Mouse (Mus musculus): ENCODE data around the gene Rnf220.

Gene Rnf220

DNA sequence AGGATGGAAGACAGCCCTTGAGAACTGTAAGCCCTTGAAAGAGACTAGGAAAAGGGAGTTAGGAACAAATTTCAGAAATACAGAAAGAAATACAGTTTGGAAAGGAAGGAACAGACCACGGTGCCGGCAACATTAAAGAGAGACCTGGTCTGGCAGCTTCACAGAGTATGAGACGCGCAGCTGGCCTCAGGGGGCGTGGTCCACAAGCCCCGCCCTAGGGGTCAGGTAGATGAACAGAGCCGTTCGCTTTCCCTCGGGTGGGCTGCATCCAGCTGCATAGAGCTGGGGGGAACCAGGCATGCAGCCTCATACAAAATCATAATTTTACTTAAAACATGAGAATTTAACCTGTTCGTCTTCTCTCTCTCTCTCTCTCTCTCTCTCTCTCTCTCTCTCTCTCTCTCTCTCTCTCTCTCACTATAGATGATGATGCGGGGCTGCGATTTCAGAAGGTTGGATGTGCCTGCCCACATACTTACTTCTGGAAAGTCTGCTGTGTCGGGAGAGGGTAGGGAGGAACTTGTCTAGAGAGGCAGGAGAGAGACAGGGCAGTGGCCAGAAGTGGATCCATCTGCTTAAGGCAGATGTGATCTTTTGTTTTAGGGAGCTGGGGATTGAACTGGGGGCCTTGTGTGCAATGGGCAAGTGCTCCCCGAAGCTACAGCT is 59.7 kb downstream of the Rnf220 start:
- DNase-seq (ENCODE audit: low spot score), result no peak

DNA sequence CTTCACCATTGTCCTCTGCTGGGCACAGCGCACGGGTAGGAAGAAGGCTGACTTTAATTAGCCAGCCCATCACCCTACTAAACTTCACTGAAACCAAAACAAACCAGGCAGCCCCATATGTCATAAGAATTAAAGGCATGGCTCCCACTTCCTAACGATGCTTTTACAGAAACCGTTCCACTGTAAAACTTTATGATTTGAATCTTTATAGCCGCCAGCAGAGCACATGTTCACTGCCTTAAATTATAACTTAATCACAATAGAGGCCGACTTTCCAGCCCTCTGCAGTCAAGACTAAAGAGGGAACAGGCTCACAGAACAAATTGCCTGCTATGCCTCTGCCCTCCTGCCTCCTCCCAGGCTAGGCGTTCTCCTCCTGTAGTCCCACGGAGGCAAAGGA is 62.5 kb downstream of the Rnf220 start:
- no peak for DNase-seq (ENCODE audit: low spot score)

- DNase-seq (ENCODE audit: low spot score), result no peak
These were observed 67.2 kb downstream of the Rnf220 start for GRCm38 (mm10) chr4:117429604-117430003.

- no peak for DNase-seq (ENCODE audit: low spot score)
These were observed 69.3 kb downstream of the Rnf220 start for GRCm38 (mm10) chr4:117427540-117427939.

DNA sequence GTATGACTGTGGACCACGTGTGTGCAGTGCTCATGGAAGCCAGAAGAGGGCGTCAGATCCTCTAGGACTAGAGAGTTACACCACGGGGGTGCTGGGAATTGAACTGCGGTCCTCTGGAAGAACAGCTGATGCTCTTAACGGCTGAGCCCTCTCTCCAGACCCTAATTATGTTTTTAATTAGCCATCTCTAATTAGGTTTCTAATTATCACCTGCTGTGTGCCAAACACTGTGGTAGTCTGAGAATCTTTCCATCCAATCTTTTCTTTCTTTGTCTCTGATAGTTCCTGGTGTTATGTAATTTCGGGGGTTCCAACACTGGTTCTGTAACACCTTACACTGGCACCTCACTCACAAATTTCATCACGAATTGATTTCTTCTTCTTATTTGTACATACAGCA is 75.8 kb downstream of the Rnf220 start:
- DNase-seq (ENCODE audit: low spot score), result no peak

GRCm38 (mm10) chr4:117416827-117417226 is 80.0 kb downstream of the Rnf220 start:
- DNase-seq (ENCODE audit: low spot score), result no peak

DNA sequence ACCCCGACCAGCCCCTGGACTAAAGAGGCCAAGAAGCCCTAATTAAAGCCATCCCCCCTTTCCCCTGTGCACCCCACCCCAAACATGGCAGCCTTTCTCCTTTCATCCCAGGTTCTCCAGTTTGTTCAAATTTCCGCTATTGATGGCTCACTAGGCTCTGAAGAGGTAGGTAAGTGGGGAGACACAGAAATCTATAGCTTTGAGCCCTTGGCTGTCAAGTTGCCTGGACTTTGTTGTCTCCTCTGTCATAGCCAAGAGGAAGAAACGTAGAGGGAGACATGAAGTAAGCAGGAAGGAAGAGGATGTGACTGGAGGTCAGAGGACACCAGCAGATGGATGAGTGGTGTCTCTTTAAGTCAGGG is 86.8 kb downstream of the Rnf220 start:
- no peak for DNase-seq (ENCODE audit: low spot score)

DNA sequence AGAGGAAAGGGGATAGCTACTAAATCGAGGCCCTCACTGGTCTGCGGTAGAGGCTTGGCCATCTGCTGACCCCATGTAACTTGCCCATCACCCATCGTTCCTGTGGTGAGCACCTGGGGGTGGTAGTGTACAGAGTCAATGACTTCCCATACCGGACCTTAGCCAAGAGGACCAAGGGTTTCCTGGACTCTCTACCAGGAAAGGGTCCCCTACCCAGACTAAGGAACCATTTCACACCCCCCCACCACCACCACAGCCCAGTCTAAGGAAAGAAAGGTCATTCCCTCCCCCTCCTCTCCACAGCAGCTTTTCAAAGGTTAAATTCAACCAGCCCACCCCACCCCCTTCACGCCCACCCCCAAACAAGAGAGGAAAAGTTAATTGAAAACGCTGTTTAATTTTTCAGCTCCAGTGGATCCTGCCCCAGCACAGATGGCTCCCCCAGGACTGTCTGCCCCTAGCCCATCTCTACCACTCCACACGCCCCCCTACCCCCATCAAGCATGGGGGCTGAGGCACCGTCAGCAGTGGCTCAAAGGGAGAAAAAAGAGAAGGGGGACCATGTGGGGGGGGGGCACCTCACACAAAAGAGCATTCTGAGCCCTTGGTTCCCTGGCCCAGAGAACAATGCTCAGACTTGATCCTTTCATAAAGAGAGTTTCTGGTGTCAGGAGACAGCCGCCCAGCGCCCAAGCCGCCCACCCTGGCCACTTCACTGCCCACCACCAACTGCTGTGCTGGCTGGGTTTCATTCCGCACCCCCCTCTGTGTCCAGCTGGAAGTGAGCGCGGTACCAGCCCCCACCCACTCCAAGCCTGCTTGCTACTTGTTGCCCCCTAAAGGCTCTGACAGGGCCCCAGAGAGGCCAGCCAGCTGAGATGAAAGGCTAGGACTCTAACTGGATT is 87.5 kb downstream of the Rnf220 start:
- no peak for DNase-seq (ENCODE audit: low spot score)

DNA sequence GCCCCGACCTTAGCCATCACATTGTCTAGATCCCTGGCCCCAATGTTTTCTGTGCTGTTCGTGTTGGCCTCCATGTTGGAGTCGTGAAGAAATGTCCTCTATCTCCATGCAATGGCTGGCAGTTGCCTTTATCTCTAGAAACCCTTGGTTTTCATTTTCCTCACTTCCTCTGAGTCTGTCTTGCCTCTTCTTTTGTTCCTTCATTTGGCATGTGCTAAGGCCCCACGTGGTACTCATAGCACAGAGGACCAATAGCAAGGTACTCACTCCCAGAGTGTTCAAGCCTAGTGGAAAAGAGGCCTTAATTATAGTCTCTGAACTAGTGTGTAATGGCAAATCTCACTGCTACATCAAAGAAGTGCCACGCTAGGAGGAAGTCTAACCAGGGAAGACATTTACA is 88.9 kb downstream of the Rnf220 start:
- DNase-seq (ENCODE audit: low spot score), result no peak

- no peak for DNase-seq (ENCODE audit: low spot score)
These were observed 90.9 kb downstream of the Rnf220 start for GRCm38 (mm10) chr4:117405999-117406398.

GRCm38 (mm10) chr4:117405211-117405610 is 91.6 kb downstream of the Rnf220 start:
- DNase-seq (ENCODE audit: low spot score), result no peak

GRCm38 (mm10) chr4:117403411-117403810 is 93.4 kb downstream of the Rnf220 start:
- no peak for DNase-seq (ENCODE audit: low spot score)

- DNase-seq (ENCODE audit: low spot score), result no peak
These were observed 99.7 kb downstream of the Rnf220 start for GRCm38 (mm10) chr4:117397128-117397527.

DNA sequence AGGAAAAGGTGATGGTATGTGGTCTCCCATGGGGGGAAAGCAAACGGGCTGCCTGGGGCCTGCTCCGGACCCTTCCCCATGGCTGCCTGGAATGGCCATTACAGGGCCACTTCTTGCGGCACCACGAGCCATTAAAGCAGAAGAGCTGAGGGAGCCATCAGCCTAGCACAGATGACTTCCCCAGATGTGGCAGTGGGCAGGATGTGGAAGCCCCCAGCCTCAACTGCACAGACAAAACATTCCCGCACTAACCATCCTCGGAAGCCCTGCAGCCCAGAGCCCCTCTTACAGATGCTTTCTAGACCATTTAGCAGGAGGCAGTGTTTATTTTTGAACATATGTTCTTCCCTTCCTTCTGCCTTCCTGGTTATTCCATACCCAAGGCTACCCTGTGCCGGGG is 103.8 kb downstream of the Rnf220 start:
- DNase-seq (ENCODE audit: low spot score), result no peak

DNA sequence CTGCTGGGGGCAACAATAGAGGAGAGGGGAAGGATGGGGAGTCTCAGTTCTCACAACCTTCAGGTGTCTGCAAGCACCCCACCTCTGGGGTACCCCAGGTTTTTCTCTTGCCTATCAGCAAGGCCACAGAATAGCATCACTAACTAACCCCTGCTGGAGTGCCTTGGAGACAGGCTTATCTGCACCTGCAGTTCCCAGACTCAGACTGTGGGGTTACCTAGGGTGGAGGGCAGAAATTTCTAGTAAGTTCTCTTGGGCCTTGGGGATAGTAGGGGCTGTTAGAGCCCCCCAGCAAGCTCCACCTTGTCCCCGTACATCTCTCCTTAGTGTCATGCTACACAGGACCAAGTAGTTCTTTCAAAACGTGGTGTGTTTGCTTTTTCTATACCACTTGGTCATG is 104.5 kb downstream of the Rnf220 start:
- no peak for DNase-seq (ENCODE audit: low spot score)

GRCm38 (mm10) chr4:117391966-117392365 is 104.9 kb downstream of the Rnf220 start:
- DNase-seq (ENCODE audit: low spot score), result no peak

DNA sequence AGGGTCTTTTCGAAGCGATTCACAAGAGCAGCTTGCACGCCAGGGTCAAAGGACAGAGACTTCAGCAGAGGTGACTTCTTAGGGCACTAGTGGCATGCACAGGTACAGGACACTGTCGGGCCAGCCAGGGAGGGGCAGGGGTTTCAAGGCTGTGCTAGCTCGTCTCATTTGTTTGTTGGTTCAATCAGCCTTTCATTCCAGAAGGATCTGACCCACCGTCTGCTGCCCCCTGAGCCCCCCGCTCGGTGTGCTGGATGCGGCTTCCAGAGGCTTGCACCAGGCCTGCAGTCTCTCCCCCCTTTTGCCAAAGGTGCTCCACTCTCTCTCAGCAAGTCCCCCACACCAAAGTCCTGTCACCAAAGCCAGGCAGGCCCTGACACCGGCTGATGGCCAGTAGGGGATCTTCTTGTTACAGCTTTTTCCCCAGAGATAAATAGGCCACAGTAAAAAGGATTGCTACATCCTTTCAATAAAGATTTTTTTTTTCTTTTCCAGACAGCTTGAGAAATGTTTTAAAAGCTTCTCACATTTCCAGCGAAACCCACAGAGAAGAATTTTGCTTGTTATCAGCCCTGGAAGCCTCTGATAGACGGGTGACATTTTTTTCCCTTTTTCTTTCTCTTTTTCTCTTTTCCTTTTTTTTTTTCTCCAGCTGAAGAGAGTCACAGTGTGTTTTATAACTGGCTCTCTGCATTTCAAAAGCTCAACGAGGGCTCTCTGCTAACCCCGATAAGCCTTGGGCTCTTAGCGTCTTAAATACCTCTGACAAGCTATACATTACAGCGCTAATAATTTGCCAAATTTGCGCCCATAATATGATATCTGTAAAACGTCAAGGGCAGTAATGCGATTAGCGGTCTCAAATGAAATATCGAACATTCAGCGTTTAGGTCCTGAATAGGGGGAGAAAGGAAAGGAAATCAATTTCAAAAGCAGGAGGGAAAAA is 105.7 kb downstream of the Rnf220 start:
- DNase-seq (ENCODE audit: low spot score), result no peak

DNA sequence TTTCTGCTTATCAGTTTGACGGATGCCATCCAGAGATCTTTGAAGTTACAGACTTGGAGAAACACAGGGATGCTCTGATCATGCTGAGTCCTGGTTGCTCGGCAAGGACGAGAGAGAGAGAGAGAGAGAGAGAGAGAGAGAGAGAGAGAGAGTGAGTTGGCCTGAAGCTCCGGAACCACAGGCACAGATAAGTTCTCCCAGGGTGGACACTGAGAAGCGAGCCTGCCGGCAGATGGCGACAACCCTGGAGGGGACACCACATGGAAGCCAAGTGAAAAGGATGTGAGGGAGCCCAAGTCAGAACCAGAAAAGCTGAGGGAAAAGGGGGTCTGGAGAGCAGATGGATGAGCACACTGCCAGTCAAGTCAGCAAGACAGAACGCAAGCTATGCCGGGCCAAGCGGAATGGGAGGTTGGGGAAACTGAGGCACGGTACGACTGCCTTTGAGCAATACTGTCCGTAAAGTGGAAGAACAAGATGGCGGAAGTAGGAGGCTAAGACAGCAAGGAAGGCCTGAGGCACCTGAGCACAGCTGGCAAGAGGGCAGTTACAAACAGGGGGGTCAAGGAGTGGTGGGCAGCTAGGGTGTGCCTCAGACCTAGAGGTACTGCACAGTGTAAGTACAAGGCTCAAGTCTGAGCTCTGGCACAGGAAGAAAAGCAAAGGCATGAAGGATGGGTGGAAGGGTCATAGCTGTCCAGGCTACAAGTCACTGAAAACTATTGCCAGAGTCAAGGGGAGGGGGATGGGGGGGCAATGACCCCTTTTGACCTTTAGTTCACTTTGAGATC is 107.4 kb downstream of the Rnf220 start:
- no peak for DNase-seq (ENCODE audit: low spot score)

GRCm38 (mm10) chr4:117385247-117385646 is 111.6 kb downstream of the Rnf220 start:
- no peak for DNase-seq (ENCODE audit: low spot score)

DNA sequence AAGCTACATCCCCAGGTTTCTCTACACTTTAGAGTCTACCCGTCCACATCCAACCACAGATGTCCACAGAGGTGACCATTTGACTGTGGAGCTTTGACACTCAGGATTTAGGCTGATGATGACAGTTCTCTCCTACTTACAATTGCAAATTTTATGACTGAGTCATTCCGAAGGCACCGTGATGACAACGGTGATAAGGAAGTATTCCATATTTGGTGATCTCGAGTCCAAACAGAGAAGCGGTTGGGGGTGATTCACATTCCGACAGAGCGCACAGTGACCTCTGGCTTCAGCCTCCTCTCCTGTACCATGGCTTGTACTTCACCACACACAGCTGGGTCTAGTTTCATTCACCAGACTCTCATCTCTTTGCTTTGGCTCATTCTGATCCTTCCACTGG is 115.0 kb downstream of the Rnf220 start:
- DNase-seq (ENCODE audit: low spot score), result no peak

GRCm38 (mm10) chr4:117380558-117380935 is 116.3 kb downstream of the Rnf220 start:
- DNase-seq (ENCODE audit: low spot score), result no peak
